Mouse (Mus musculus) midbrain, postnatal 0 days (tissue): ENCODE data around the gene Rpf2. TPM values are rescaled to one million over a fixed set of nuclear protein-coding genes. Genes with fewer than 3 reads are reported as not detected.

Source experiments
- ATAC-seq: fragments of 200-750 bp; cut with Nextera tagmentation; 2 replicates; pipeline ENCODE4 v1.8.0; 2017; ENCODE audit warnings: moderate number of reproducible peaks, mild to moderate bottlenecking, moderate TSS enrichment, moderate library complexity; ENCODE audit not compliant: low FRiP score
- DNase-seq: peaks from one replicate; pipeline ENCODE4 v3.0.0-alpha.2; 2015; ENCODE audit warnings: low spot score
- H3K27ac ChIP-seq: fragments of 300-500 bp; sonication (generic); 2 replicates; pipeline ENCODE4 v1.5.1; 2014; ENCODE audit warnings: low read depth, mild to moderate bottlenecking, low read length, mixed read lengths
- H3K27me3 ChIP-seq: fragments of 300-500 bp; sonication (generic); 2 replicates; pipeline ENCODE4 v1.6.1; 2014; ENCODE audit warnings: low read length, control low read depth, mixed read lengths; ENCODE audit not compliant: insufficient read depth
- H3K36me3 ChIP-seq: fragments of 300-500 bp; sonication (generic); 2 replicates; pipeline ENCODE4 v1.6.1; 2014; ENCODE audit warnings: low read length, control low read depth, mixed read lengths; ENCODE audit not compliant: insufficient read depth
- H3K4me1 ChIP-seq: fragments of 300-500 bp; sonication (generic); 2 replicates; pipeline ENCODE4 v1.6.1; 2014; ENCODE audit warnings: mild to moderate bottlenecking, control low read depth, antibody characterized with exemption, low read length, mixed read lengths; ENCODE audit not compliant: insufficient read depth
- H3K4me2 ChIP-seq: fragments of 300-500 bp; sonication (generic); 2 replicates; pipeline ENCODE4 v1.6.1; 2014; ENCODE audit warnings: low read depth, mild to moderate bottlenecking, low read length, mixed read lengths; ENCODE audit not compliant: poor library complexity, severe bottlenecking
- H3K4me3 ChIP-seq: fragments of 300-500 bp; sonication (generic); 2 replicates; pipeline ENCODE4 v1.5.1; 2014; ENCODE audit warnings: low read depth, mild to moderate bottlenecking, low read length, moderate library complexity
- H3K9ac ChIP-seq: fragments of 300-500 bp; sonication (generic); replicated peaks from 2 replicates; pipeline ENCODE4 v1.6.1; 2014; ENCODE audit warnings: mild to moderate bottlenecking, low read length, moderate library complexity, mixed read lengths; ENCODE audit not compliant: poor library complexity, severe bottlenecking
- H3K9me3 ChIP-seq: fragments of 300-500 bp; sonication (generic); 2 replicates; pipeline ENCODE4 v1.6.1; 2016; ENCODE audit warnings: low read length, control low read depth
- CTCF ChIP-seq: IDR thresholded peaks from 2 replicates; pipeline ENCODE4 v1.5.1; 2016; ENCODE audit warnings: antibody characterized with exemption, mild to moderate bottlenecking
- WGBS: fragments of 180-500 bp; shearing (Covaris S2); extraction: QIAGEN DNeasy Blood & Tissue Kit; methylation state at CpG from one replicate; pipeline ENCODE4 v1.1.7; 2014; 5-methylcytosine and 5-hydroxymethylcytosine counted together
- polyA plus RNA-seq: library from polyadenylated mRNA; unstranded; fragments of >200 nt; fragmentation: Nextera tagmentation; extraction: Ambion mirVana; gene quantifications from 2 replicates; pipeline ENCODE4 v1.2.1, GENCODE M21; 2015
- total RNA-seq: library from RNA; depleted of rRNA; stranded (reverse); fragments of >200 nt; gene quantifications from 2 replicates; pipeline ENCODE4 v1.2.3, GENCODE M21; 2014; rRNA removed

The Rpf2 gene
- total and polyA plus RNA-seq, 2 experiments from 2014 or later, result 18.7 to 52.3 TPM

DNA sequence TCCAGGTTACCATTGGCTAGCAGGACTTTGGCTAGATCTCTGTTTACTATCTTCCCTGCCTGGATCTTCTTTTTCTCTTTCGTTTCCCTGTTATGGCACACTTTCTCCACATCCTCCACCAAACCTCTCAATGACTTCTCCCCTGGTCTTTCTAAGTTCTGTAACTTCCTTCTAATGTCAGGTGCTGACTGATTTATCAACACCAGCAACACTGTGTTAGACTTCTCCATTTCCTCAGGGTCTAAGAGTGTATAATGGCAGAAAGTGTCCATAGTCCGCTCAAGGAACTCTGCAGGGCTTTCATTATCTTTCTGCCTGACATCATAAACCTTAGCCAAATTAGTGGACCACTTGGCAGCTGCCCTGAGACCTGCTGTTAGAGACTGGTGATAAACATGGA, 57.1 kb downstream of the Rpf2 start:
- no peaks in the 10 kb centered on the region for H3K9me3 ChIP-seq
- no peak for DNase-seq
- H3K36me3 ChIP-seq, result no peaks in the 10 kb centered on the region
- no peak overlapping the region for H3K4me3 ChIP-seq
- H3K27ac ChIP-seq, result no peak overlapping the region
- no peak overlapping the region for H3K9ac ChIP-seq
- no peak for TF ChIP-seq CTCF
- H3K4me1 ChIP-seq, result no peaks in the 10 kb centered on the region
- no peak overlapping the region for H3K4me2 ChIP-seq
- no peaks in the 10 kb centered on the region for H3K27me3 ChIP-seq
- 91% methylated on average over 2 of the region's 2 CpGs for WGBS
- ATAC-seq, result no peak

DNA sequence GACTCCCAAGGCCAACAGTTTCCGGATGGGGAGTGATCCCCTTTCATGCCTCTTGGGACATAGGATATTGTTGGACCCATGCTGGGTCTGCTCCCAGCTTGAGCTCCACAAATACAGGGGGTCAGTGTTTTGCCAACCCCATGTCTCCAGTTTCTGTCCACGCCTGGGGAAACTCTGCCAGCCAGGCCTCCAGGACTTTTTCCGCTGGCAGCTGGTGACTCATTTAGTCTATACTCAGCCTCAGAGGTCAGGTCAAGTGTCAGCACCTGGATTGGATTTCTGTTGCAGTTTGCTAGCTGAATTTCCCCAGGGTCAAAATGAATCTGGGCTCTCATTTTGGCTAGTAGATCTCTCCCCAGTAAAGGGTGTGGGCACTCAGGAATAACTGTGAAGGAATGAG, 58.0 kb downstream of the Rpf2 start:
- WGBS, result 80% methylated on average over 3 of the region's 3 CpGs
- Histone ChIP-seq H3K9me3 (no peaks in the 10 kb centered on the region), H3K36me3 (no peaks in the 10 kb centered on the region), H3K9ac (no peak overlapping the region), H3K27me3 (no peaks in the 10 kb centered on the region), H3K4me3 (no peak overlapping the region), H3K27ac (no peak overlapping the region), H3K4me1 (no peaks in the 10 kb centered on the region), H3K4me2 (no peak overlapping the region)
- TF ChIP-seq CTCF, result no peak
- no peak for ATAC-seq
- no peak for DNase-seq

DNA sequence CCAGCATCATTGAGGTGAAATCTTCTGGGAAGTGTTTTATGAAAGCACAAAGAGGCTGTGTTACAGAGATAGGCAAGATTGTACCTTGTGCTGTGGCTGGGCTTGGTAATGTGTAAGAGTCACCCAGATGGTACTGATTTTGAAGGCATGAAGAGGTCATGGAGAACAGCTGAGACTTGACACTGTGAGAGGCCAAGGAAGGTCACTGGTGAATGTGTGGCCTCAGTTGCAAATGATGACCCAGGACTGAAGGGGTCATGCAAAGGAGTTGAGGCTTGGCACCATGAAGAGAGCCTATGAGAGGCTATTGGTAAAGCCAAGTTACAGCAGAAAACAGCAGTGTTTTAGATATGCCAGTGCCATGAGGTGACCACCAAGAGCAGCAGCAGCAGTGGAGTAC, 60.9 kb downstream of the Rpf2 start:
- no peak for DNase-seq
- H3K4me3 ChIP-seq, result no peak overlapping the region
- H3K9ac ChIP-seq, result no peak overlapping the region
- H3K4me2 ChIP-seq, result no peak overlapping the region
- no peaks in the 10 kb centered on the region for H3K4me1 ChIP-seq
- no peaks in the 10 kb centered on the region for H3K9me3 ChIP-seq
- no peak for TF ChIP-seq CTCF
- H3K27ac ChIP-seq, result no peak overlapping the region
- no peaks in the 10 kb centered on the region for H3K36me3 ChIP-seq
- ATAC-seq, result no peak
- no peaks in the 10 kb centered on the region for H3K27me3 ChIP-seq

DNA sequence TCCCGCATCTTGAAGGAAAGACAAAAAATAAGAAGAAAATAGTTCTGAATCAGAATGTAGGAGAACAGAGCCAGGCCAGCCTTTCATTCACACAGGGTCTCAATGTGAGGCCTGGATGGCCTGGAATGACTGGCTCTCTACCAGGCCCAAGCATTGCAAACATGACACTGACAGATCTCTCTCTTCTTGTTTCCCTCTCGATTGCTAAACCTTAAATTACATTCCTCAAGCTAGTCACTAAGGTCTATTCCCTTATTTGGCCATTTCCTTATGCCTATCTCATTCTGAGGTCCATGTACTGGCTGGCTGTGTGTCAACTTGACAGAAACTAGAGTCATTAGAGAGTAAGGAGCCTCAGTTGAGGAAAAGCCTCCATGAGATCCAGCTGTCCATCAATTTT, 66.8 kb downstream of the Rpf2 start:
- H3K4me2 ChIP-seq, result no peak overlapping the region
- no peak for TF ChIP-seq CTCF
- no peaks in the 10 kb centered on the region for H3K4me1 ChIP-seq
- no peak overlapping the region for H3K27ac ChIP-seq
- DNase-seq, result no peak
- 92% methylated on average over 2 of the region's 2 CpGs for WGBS
- no peak overlapping the region for H3K9ac ChIP-seq
- no peaks in the 10 kb centered on the region for H3K36me3 ChIP-seq
- H3K4me3 ChIP-seq, result no peak overlapping the region
- no peaks in the 10 kb centered on the region for H3K27me3 ChIP-seq
- ATAC-seq, result no peak
- no peaks in the 10 kb centered on the region for H3K9me3 ChIP-seq

DNA sequence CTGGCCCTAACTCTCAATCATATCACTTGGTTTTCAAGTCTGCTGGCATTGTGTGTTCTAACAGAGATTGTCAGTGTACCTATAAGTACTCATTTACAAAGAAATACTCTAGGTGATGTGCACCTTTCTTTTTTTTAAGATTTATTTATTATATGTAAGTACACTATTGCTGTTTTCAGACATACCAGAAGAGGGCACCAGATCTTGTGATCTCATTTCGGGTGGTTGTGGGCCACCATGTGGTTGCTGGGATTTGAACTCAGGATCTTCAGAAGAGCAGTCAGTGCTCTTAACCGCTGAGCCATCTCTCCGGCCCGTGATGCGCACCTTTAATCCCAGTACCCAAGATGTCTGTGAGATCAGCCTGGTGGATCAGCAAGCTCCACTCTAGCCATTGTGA, 67.7 kb downstream of the Rpf2 start:
- Histone ChIP-seq H3K27ac (no peak overlapping the region), H3K9me3 (no peaks in the 10 kb centered on the region), H3K9ac (no peak overlapping the region), H3K4me3 (no peak overlapping the region), H3K36me3 (no peaks in the 10 kb centered on the region), H3K27me3 (no peaks in the 10 kb centered on the region), H3K4me2 (no peak overlapping the region), H3K4me1 (no peaks in the 10 kb centered on the region)
- ATAC-seq (no peak), DNase-seq (no peak)
- TF ChIP-seq CTCF, result no peak
- 92% methylated on average over 5 of the region's 5 CpGs for WGBS

DNA sequence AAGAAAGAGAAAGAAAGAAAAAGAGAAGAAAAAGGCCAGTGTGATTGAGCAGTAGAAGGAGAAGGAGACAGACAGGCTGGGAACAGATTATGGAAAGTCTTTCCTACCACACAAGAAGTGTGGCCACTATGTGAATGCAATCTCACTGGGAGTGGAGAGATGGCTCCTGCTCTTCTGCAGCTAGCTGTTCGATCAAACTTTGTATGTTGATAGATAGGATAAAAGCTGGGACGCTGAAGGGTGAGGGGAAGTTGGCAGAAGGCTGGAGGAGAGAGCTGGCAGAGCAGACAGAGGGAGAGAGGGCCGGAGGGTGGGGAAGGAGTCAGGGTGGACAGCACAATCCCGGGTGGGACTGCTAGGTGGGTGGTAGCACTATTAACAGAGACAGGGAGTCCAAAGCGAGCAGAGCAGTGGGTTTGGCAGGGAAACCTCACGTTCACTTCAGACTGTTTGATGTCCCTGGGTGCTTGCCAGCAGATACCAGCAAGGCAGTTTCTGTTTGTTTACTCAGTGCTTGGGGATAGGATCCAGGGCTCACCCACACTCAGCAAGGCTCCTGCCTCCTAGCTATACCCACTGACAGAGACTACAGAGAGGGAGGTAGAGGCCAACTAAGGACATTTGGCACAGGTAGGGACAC, 69.4 kb downstream of the Rpf2 start:
- Histone ChIP-seq H3K9me3 (no peaks in the 10 kb centered on the region), H3K4me2 (no peak overlapping the region), H3K27me3 (no peaks in the 10 kb centered on the region), H3K27ac (no peak overlapping the region), H3K9ac (no peak overlapping the region), H3K4me3 (no peak overlapping the region), H3K4me1 (no peaks in the 10 kb centered on the region), H3K36me3 (no peaks in the 10 kb centered on the region)
- ATAC-seq (no peak), DNase-seq (no peak)
- 50% methylated on average over 6 of the region's 6 CpGs for WGBS
- no peak for TF ChIP-seq CTCF

Other genes with a start within 250 kb of the Rpf2 start
- 0.19 and 0.71 TPM in 2 replicates for gene Mfsd4b1, start 221.8 kb downstream of the Rpf2 start, total RNA-seq
- gene Mfsd4b1, start 221.8 kb downstream of the Rpf2 start, polyA plus RNA-seq, result 0.13 and 0.23 TPM in 2 replicates
- 2.1 and 2.2 TPM in 2 replicates for gene Slc16a10, start 104.8 kb downstream of the Rpf2 start, total RNA-seq
- 2.0 and 2.2 TPM in 2 replicates for gene Slc16a10, start 104.8 kb downstream of the Rpf2 start, polyA plus RNA-seq
- 25.6 and 28.9 TPM in 2 replicates for gene Gtf3c6, start 11.1 kb upstream of the Rpf2 start, total RNA-seq
- 53.2 and 56.2 TPM in 2 replicates for gene Gtf3c6, start 11.1 kb upstream of the Rpf2 start, polyA plus RNA-seq
- 53.2 and 54.6 TPM in 2 replicates for gene Amd1, start 55.1 kb upstream of the Rpf2 start, total RNA-seq
- 32.9 and 34.3 TPM in 2 replicates for gene Amd1, start 55.1 kb upstream of the Rpf2 start, polyA plus RNA-seq
- 11.8 and 13.2 TPM in 2 replicates for gene Cdk19, start 92.5 kb upstream of the Rpf2 start, total RNA-seq
- 3.8 and 3.9 TPM in 2 replicates for gene Cdk19, start 92.5 kb upstream of the Rpf2 start, polyA plus RNA-seq